Mouse (Mus musculus): ENCODE measurements around the gene Eng.

GRCm38 (mm10) chr2:32704021-32704421 is 57.6 kb downstream of the Eng start, which contains the start of gene Fpgs:
- no peak for TF ChIP-seq POLR2A (IDR thresholded peaks at IDR 0.05; ENCODE audit: borderline replicate concordance, low read depth, low read length)
- TF ChIP-seq CTCF (IDR thresholded peaks at IDR 0.05; ENCODE audit: low read depth, low read length), result no peak
